Mouse (Mus musculus) layer of hippocampus, adult 18-20 months (tissue): ENCODE measurements at regions not wholly inside any gene's neighbourhood (a gene's known extent, or its start where the extent isn't known, plus 50 kb on each side); places are given as distances from the start of the nearest gene placed in this dataset.

Source experiments
- DNase-seq, 2 experiments: peaks; one replicate each; pipeline ENCODE4 v3.0.0; 2022; ENCODE audit warnings: low spot score in 2 of 2

DNA sequence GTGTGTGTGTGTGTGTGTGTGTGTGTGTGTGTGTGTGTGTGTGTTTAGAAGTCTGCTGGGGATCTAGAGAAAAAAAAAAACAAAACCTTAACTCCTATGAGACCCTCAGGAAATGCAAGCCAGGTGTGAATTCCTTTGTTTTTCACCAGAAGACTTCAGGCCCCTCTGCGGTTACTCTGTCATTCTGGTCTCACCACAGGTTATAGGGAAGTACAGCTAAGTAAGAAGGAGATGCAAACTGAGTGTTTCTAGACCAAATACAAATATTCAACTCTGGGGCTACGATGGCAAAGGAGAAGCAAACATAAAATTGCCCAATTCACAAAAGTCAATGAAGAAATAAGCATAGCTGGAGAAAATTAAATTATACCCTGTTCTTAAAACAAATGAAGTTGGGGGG, 54.9 kb upstream of the Basp1 start:
- DNase-seq: no peak

DNA sequence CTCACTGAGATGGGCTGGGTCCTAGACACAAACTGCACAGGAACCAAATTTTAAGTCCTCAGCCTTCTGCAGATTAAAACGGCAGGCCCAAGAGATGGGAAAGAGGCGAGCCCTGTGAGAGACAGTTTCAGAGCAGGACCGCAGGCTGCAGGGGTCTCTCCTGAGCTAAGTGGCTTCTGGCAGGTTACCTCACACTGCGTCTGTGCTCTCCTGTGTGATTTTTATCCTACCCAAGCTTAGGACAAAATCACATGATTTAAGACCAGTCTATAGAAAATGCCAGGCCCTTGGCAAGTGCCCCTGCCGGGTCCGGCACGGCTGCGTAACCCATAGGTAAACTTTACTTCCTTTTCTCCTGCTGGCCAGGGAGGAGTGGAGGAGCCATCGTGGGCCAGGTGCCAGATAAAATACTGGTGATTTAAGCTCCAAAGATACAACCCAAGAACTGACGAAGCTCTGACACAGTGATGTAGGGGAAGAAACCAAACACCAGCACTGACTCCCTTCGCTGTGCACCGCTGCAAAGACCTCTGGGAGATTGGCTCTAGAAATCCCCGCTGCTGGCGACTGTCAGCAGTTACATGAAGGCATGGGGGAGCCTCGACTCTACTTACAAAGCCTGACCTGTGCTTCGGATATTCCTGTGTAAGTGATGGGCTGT, 55.8 kb upstream of the Basp1 start:
- DNase-seq: no peak

DNA sequence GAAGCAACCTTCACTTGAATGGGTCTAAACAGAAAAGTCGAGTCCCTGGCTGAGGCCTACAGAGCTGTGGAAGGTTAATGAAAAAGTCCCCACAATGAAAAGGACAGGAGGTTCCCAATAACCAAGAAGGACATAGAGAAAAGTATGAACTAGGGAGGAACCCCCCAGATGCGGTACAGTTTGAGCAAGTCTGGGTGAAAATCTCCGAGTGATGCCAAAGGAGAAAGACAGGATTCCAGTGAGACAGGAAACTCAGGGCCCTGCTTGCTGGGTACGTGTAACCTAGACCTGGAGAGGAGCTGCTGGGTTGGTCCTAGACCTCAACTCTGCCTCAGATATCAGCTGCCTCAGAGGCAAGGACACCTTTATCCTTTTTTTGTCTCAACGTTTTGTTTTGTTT, 57.8 kb upstream of the Basp1 start:
- no peak for DNase-seq

DNA sequence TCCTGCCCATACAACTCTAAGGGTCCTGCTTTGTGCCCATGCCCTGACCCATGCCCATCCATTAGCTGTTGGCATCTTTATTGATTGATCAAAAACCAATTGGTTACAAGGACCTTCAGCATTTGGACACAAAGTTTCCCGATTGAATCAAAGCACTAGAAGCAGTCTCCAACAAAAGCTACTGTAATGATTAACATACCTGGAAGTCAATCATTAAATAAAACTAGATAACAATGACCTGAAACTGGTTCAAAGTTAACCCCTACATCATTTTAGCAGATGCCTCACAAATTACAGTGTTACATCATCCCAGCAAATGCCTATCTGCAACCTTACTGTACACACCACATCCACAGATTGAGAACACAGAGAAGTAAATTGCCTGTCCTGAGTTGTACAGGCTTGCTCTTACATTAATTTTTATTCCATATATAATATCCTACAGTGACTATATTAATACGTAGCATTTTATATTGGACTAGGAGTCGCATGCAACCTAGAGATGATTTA, 59.7 kb upstream of the Basp1 start:
- DNase-seq: no peak

DNA sequence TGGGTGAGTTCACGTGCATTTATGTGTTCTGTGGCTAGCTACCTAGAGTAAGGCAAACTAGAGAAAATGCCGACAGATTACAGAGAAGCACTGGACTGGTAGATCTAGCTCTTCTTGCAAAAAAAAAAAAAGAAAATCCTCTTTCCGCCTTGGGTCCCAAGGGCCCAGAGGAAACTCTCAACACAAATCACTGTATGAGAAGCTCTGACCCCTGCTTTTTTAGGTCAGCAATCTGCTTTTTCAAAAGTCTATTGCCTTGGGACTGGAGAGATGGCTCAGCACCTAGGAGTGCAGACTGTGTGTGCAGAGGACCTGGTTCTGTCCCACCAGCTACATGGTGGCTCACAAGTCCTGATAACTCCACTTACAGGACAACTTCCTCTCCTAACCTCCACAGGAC, 60.5 kb upstream of the Basp1 start:
- no peak for DNase-seq

DNA sequence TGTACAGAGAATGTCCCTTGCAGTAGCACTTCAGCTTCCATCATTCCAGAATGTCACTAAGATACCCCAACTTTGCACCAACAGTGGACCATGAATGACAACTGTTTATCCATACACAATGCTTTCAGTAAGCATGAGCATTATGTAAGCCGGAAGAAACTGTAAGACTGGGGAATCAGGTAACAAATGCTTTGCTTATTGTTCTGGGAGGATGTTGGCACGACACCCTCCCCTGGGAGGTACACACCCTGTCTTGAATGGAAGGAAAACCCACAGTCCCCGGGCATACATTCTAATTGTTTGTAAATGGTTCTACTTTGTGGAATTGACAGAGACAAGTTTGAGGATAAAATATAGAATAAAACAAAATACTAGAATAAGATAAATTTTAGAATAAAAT, 69.0 kb upstream of the Basp1 start:
- DNase-seq: no peak

DNA sequence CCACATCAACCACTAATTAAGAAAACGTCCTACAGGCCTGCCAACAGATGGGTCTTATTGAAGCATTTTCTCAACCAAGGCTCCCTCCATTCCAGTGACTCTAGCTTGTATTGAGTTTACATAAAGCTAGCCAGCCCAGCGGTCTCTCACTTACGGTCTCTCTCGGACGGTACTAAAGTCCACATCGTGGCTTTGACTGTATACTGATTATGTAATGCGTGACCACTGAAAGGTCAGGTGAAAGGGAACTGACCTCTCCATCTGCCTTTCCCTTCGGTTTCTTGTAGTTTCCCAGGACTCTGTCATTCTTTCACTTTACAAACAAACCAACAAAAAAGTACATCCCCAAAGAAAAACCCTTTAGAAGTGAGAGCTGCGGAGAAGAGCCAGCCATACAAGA, 71.8 kb upstream of the Basp1 start:
- DNase-seq: no peak

DNA sequence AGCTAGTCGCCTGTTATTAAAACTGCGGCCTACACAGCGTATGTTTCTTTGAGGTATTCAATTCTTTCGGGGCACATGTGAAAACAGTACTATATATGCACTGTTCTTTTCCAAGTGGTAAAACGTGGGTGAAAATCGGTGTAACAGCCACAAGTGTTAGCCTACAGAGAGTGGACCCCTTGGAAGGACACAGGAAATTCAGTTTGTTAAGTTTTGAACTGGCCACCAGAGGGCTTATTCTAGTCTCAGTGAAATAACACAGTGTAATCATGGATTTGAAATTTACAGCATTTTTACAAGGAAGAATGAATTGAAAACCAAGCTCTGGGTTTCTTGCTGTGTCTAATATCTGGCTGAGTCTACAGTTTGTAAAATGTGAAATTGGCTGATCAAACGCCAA, 72.6 kb upstream of the Basp1 start:
- peak in 1 of 2 experiments; percentile 10 for DNase-seq

DNA sequence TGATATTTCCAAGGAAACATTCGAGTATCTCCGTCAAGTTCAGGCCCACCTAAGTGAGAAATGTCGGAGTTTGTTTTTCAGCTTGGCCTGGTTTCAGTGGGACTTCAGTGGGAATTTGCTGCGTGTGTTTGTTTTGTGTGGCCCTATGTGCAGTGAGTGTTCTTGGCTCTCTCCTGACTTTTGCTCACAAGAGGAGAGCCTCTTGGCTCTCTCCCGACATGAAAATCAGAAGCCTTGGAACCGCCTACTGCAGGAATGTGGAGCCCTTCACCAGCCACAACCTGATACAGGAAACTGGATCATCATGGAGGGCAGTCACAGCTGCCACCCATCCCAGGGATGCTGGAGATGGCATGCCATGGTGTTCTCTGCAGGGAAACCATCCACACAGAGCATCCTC, 76.2 kb upstream of the Basp1 start:
- no peak for DNase-seq

DNA sequence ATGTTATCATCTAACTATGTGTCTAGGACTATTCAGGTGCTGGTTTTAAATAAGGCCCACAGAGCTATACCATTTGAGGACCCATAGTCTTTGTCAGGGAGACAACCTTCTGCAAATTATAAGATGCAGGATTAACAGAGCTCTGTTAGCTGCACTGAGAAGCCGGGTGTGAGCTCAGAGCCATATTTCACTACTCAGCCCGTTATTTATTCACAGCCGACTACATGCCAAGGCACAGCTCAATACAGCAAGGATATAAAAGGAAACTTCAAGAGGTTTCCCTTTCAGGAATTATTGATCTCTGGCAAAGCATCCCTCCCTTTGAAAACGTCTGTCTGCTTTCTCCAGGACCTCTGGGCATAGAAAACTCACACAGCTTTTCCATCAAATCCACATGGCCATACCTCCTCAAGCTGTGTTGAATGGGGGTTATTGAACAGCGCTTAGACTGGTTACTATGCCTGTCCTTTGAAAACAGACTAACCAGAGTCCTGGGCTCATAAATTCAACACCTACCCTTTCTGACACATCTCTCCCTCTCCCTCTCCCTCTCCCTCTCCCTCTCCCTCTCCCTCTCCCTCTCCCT, 78.7 kb upstream of the Basp1 start:
- DNase-seq: no peak

DNA sequence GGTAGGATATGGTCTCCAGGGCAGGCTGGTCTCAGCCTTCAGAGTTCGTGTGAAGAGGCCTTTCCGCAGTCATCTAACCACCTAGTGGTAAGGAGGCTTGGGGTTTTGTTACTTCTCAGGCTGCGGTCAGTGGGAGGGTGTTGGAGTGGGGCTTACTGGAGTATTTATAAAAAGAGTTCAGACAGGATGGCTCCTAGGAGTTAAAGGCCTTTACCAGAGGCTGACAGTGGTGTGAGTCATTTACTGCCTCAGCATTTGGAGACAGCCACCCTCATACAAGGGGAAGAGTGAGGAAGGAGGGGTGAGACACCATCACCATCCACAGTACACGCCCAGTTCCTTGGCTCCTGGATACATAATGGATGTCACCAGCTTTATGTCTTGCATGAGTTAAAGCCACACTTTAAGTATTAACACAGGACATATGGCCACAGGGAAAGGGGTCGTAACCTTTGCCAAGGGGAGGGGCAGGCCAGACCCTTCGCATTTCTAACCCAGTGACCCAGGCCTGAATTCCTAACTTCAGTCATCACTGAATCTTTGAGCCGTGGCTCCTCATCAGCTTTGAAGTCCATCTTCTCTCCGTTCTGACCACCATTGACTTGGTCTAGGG, 81.2 kb upstream of the Basp1 start:
- DNase-seq: no peak

DNA sequence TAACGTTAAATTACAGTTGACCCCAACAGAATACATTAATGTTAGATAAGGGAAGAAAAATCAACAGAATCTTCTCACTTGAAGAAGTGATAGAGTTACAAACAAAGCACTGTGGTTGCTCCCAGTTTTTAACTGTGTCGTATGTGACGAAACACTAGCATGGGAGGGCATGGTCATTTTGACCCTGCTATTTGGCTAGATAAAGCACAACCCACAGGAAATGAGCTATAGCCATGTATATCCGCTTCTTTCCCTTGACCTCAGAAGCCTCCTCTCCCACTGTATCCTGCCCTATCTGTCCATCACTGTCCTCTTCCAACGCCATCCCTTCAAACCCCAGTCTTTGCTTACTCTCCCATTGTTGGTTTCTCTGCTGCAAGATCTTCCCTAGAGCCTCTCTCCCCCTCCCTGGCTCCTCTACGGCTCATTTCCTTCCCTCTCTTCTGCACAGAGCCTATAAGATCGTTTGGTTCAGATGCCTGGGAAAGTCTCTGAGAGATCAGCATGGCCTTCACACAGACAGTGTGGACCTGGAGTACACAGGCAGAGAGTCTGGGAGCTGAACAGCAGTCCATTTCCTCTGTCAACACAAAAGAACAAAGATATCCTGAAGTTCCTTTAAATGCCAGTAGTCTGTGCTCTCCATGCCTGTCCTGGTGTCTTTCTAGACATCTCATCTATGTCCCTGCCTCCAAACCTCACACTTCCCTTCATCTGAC, 82.5 kb upstream of the Basp1 start:
- no peak for DNase-seq

DNA sequence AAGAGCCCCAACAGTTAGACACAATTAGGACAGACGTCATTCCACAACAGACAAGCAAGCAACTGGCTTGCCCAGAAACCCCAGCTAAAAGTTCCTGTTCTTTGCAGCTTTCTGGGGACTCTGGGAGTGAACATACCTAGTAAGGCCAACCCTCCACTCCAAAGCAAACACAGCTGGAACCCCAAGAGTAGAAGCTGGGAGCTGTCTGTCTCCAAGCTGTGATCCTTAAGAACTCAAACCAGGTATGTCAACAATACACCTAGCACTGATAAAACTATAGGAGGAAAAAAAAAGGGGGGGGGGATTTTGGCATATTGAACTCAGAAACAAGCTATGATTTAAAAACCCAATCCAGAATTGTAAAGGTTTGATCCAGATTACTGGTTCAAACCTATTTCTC, 84.2 kb upstream of the Basp1 start:
- no peak for DNase-seq

DNA sequence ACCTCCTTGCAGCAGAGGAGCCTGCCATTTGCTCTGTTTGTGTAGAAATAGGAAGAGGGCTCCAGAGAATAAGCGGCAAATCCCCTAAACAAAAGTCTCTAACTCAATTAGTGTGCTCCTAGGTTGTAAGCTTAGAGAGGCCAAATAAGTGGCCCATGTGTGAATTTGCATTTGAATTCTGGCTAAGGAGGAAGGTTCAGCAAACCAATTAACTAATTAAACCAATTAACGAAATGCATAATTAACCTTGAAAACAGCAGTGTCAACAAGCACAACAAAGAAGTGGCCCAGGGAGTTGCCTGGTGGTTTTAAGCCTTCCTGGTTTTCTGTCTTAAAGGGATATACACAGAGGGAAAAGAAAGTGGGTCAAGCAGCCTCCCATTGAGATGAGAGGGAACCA, 84.9 kb upstream of the Basp1 start:
- no peak for DNase-seq

DNA sequence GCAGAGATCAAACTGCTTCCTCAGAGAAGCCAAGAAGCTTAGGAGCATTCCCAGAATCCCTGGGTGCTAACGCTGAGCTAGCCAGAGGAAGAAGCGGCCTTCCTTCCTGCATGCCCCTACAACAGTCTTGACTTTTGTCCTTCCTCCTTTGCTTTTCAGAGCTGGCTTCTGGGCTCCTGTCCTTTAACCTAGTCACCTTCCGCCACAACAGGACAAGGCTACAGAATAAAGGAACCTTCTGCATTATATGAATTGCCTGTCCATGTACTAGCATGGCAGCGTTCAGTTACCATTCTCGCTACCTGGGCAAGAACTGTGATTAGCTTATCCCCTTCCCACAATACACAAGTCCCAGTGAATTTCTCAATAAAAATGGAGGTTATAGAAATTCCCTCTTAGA, 88.9 kb upstream of the Basp1 start:
- DNase-seq: no peak

DNA sequence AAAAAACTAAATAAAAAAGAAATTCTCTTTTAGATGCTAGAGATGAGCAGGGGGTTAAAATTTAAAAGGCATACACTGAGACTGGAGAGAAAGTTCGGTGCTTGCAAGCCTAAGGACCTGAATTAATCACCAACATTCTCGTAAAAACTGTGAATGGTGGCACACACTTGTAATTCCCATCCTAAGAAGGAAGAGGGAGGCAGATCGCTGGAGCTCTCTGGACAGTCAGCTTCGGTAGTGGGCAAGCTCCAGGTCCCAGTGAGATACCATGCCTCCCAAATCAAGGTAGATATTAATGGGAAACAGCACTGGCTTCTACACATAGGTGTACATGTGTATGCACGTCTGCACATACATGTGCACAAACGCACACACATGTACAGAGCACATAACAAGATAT, 89.5 kb upstream of the Basp1 start:
- DNase-seq: no peak

DNA sequence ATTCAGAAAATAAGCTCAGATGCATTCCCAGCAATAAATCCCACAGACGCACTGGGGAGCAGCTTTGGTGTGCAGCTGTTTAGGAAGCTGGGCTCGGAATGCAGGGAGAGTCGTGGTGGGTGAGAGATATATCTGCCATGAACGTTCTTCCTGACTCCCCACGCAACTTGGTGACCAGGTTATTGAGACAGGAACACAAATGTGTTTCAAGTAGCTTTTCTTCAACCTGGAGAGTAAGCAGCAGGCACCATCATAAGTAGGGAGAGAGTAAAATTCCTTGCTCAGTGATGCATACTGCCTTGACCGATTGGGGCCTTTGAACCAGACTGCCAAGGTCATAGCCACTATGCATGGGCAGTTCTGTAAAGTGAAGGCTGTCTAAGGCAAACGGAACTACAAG, 95.6 kb upstream of the Basp1 start:
- no peak for DNase-seq

DNA sequence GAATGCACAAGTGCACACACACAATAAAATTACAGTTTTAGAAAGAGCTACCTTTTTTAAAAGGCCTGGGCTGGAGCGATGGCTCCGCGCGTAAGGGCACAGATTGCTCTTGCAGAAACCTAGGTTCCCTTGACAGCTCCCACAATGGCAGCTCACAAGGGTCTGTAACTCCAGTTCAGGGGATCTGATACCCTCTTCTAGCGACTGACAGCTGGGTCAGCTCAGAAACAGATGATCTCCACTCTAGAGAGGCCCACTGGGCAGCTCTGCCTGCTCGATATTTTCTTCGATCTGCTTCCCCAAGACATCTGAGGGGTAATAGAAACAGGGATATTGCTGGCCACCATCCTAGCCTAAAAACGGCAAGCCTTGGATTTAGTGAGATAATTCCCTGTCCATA, 96.0 kb upstream of the Basp1 start:
- no peak for DNase-seq

DNA sequence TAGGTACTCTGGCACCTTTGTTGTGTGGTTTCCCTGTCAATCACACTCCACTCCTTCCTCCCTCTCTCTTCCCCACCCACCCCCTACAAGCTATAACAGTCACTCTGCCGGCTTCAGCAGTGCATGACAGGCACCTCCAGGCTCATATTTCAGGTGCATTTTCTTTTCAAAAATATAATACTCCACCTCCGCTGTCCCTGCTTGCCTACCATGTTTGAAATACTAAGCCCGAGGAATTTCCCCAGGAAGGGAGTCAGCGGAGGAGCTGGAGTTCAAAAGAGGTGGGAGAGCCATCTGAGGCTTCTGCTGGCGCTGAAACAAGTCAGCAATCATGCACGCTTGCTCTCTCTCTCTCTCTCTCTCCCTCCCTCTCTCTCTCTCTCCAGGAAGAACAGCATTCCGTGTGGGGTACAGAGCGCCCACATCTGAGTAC, 96.5 kb upstream of the Basp1 start:
- DNase-seq: no peak

DNA sequence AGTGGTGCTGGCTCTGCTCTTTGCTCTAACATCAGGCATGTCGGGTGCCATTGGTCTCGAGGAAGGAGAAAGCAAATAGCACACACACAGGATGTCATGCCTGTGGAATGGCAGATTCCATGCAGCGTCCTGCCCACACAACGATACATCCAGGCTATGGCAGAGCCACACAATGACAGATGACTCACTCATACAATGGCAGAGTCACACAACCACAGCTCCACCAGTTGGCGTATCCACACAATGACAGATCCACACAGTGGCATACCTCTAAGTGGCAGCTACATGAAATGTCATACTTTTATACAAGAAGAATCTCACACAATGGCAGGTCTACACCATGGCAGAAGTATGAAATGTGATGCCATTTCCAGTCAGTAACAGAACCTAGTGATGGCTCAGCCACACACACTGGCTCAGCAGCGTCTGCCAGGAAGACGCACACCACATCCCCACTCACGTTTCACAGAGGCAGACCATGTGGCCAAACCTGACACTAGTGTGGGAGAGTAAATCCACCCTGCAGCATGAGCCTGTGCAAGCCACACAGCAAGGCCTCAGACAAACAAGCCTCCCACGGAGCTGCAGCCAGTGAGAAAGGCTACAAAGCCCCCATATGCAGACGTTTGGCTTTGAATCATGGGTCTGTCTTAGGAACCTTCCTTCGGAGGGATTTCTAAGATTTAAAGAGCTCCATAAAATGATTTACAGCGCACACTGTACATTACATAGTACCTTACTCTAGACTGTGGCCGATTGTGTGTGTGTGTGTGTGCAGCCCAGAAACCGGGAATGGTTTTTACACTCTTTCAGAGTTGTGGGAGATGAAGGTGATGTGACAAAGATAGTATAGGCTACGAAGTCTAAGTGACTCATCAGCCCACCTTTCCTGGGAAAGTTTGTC, 104.0 kb upstream of the Myo10 start:
- DNase-seq: no peak

DNA sequence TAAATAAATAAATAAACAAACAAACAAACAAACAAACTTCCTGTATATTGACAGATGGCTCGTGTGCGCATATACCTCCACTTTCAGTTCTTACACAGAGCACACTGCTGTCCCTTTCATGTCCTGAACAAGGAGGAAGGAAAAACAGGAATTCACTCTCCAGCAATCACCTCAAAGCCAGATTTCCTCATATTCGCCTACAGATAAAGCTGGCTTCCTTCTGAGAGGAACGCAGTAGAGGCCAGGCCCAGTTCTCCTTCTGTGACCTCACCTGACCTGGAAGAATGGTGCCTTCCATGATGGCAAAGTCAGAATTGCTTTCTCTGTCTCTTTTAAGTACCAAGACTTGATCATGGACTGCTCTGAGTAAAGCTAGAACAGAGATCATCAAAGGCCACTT, 98.1 kb upstream of the Myo10 start:
- no peak for DNase-seq
